Mouse (Mus musculus) bone marrow, adult 2 months (tissue): Measurements from ENCODE around the gene Pak1ip1. TPM values are rescaled to one million over a fixed set of nuclear protein-coding genes. Genes with fewer than 3 reads are reported as not detected.
A peak's percentile ranks its signal among the peaks of the same experiment; 100 is the strongest.
"Not testable (repeated sequence)": the region's sequence is repeated elsewhere in the genome, so short reads cannot be mapped to it uniquely, and the experiment has no call there.

Experiments used
- H3K27ac ChIP-seq: fragments of 200-500 bp; 2 replicates; pipeline ENCODE4 v1.5.1; 2012; ENCODE audit warnings: low read depth, mild to moderate bottlenecking, control low read depth, inconsistent platforms, low read length; ENCODE audit not compliant: control insufficient read depth, poor library complexity, insufficient read depth
- H3K4me1 ChIP-seq: fragments of 200-500 bp; 2 replicates; pipeline ENCODE4 v1.6.1; 2011; ENCODE audit warnings: low read length; ENCODE audit not compliant: control insufficient read depth, insufficient read depth
- H3K4me3 ChIP-seq: fragments of 200-500 bp; replicated peaks from 2 replicates; pipeline ENCODE3; 2011; ENCODE audit warnings: mild to moderate bottlenecking, low read depth, low read length, control low read depth; ENCODE audit not compliant: control insufficient read depth
- CTCF ChIP-seq: fragments of 200-500 bp; IDR thresholded peaks from 2 replicates; pipeline ENCODE4 v1.5.1; 2011; ENCODE audit warnings: low read length, control low read depth; ENCODE audit not compliant: control insufficient read depth, insufficient read depth
- POLR2A ChIP-seq: fragments of 200-500 bp; IDR thresholded peaks from 2 replicates; pipeline ENCODE4 v1.6.1; 2011; ENCODE audit warnings: low read depth, mild to moderate bottlenecking, control low read depth, low read length, borderline replicate concordance; ENCODE audit not compliant: control insufficient read depth
- WGBS: fragments of 180-500 bp; shearing (Covaris S2); methylation state at CpG from one replicate; pipeline ENCODE4 v1.1.7; 2018; 5-methylcytosine and 5-hydroxymethylcytosine counted together
- polyA plus RNA-seq: library from polyadenylated mRNA; stranded (reverse); fragments of >200 nt; gene quantifications from 2 replicates; pipeline ENCODE4 v1.2.4, GENCODE M21; 2011; ENCODE audit warnings: low replicate concordance; ENCODE audit not compliant: missing spikeins, insufficient read depth, insufficient read length

The Pak1ip1 gene
- polyA plus RNA-seq, 1 experiment: 45.4 TPM

GRCm38 (mm10) chr13:40971831-40972230 is 29.0 kb upstream of the Pak1ip1 start:
- 75% methylated on average over 2 of the region's 2 CpGs for WGBS
- no peak for TF ChIP-seq POLR2A
- TF ChIP-seq CTCF: no peak
- Histone ChIP-seq H3K27ac (0 out of 2 replicates have a peak overlapping the region, but pooled peaks have one; percentile 0), H3K4me3 (no peak overlapping the region), H3K4me1 (no peaks in the 10 kb centered on the region; the same call in 1 of the 2 replicates)

DNA sequence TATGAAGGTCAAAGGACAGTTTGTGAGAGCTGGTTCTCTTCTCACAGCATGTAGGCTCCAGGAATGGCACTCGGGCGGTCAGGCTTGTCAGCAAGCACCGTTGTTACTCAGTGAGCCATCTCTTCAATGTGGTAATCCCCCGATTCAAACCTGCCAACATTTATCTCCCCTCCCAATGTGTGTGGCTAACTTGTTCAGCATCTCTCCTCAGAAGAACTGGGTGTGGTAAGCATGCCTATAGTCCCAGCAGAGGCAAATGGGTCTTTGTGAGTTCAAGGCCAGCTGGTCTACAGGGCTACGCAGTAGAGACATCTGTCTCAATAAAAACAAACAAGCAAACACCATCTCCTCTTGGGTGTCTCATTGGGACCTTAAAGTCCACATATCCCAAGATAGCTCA is 27.8 kb upstream of the Pak1ip1 start:
- no peaks in the 10 kb centered on the region; the same call in 1 of the 2 replicates for H3K4me1 ChIP-seq
- WGBS: 83% methylated on average over 5 of the region's 5 CpGs
- no peak overlapping the region for H3K27ac ChIP-seq
- TF ChIP-seq CTCF (no peak), POLR2A (no peak)
- no peak overlapping the region for H3K4me3 ChIP-seq

DNA sequence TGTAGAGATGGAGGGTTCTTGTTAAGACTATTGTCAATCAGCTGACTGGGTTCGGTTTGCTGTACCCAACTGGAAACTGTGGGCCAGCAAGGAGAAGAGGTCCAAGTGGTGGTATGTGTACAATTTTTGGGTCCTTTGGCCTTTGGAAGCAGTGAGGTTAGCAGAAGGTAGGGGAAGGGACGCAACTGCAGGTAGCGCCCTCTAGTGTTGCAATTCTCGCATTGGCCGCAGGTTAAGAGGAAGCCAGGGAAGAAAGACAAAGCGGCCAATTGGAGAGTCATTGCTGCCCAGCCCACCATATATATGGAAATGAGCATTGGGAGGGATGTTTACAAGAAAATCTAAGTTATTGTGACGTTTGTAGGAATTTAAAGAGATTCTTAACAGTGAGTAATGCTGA is 23.2 kb upstream of the Pak1ip1 start:
- H3K4me3 ChIP-seq: no peak overlapping the region
- H3K27ac ChIP-seq: no peak overlapping the region
- H3K4me1 ChIP-seq: no peaks in the 10 kb centered on the region
- no peak for TF ChIP-seq POLR2A
- peak; percentile 95 for TF ChIP-seq CTCF
- WGBS: 11% methylated on average over 7 of the region's 7 CpGs

GRCm38 (mm10) chr13:40978652-40979051 is 22.2 kb upstream of the Pak1ip1 start:
- whole genome bisulfite sequencing: 12% methylated on average over 4 of the region's 4 CpGs
- Histone ChIP-seq H3K4me1 (no peaks in the 10 kb centered on the region), H3K4me3 (no peak overlapping the region), H3K27ac (no peak overlapping the region)
- TF ChIP-seq CTCF (no peak), POLR2A (no peak)

GRCm38 (mm10) chr13:40979321-40979720 is 21.5 kb upstream of the Pak1ip1 start:
- WGBS: 34% methylated on average over 2 of the region's 2 CpGs

DNA sequence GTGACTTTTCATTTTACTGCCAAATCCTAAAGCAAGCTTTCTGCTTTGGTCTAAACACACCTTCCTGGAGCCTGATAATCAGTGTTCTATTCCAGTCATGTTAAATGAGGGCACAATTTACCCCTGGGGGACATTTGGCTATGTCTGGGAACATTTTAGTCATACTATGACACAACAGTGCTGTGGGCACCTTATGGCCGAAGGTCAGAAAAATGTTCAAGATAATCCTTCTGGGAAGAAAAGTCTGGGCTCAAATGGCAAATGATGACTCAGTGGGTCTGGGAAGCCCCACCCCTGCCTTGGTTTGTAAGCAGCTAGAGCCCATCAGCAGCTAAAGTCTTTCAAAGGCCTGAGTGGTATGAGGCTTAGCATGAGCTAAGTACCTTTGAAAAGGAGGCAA is 18.1 kb upstream of the Pak1ip1 start:
- no peak for TF ChIP-seq POLR2A
- Histone ChIP-seq H3K27ac (no peak overlapping the region), H3K4me3 (no peak overlapping the region), H3K4me1 (no peaks in the 10 kb centered on the region)
- 77% methylated on average over 1 of the region's 1 CpGs for WGBS

More at GRCm38 (mm10) chr13:40979321-40979720, 21.5 kb upstream of the Pak1ip1 start:
- H3K27ac ChIP-seq: no peak overlapping the region
- TF ChIP-seq POLR2A: no peak
- TF ChIP-seq CTCF: no peak
- H3K4me1 ChIP-seq: no peaks in the 10 kb centered on the region
- no peak overlapping the region for H3K4me3 ChIP-seq

- TF ChIP-seq CTCF (no peak), POLR2A (no peak)
- WGBS: 80% methylated on average over 5 of the region's 5 CpGs
- Histone ChIP-seq H3K27ac (no peak overlapping the region), H3K4me1 (no peaks in the 10 kb centered on the region), H3K4me3 (no peak overlapping the region)
Measured at GRCm38 (mm10) chr13:40986081-40986480, 14.7 kb upstream of the Pak1ip1 start.

GRCm38 (mm10) chr13:40987608-40988303 is 13.1 kb upstream of the Pak1ip1 start:
- H3K4me1 ChIP-seq, H3K4me3 ChIP-seq, H3K27ac ChIP-seq: not testable (repeated sequence)
- WGBS: 65% methylated on average over 4 of the region's 4 CpGs

GRCm38 (mm10) chr13:40988418-40988817 is 12.4 kb upstream of the Pak1ip1 start:
- TF ChIP-seq CTCF (no peak), POLR2A (no peak)
- Histone ChIP-seq H3K4me3 (no peak overlapping the region), H3K27ac (no peak overlapping the region), H3K4me1 (no peaks in the 10 kb centered on the region; the same call in 1 of the 2 replicates)
- 55% methylated on average over 2 of the region's 2 CpGs for WGBS
